Mouse (Mus musculus) left cerebral cortex, postnatal 10 days (tissue): ENCODE measurements at regions not wholly inside any gene's neighbourhood (a gene's known extent, or its start where the extent isn't known, plus 50 kb on each side); places are given as distances from the start of the nearest gene placed in this dataset.
"Not testable (repeated sequence)": the region's sequence is repeated elsewhere in the genome, so short reads cannot be mapped to it uniquely, and the experiment has no call there.

ENCODE experiments used
- DNase-seq, 2 experiments: peaks; one replicate each; pipeline ENCODE4 v3.0.0; 2021 to 2022; ENCODE audit warnings: low spot score in 2 of 2, mixed read lengths in 1 of 2; ENCODE audit errors: extremely low spot score in 1 of 2
- intact Hi-C: fragments of 180-260 bp; cut with DNase I; formaldehyde crosslinking; loops from one replicate; pipeline ENCODE4 v1.15.1; 2025

GRCm38 (mm10) chr15:93004551-93004950, 270.4 kb downstream of the Gxylt1 start:
- intact Hi-C loops: loop anchor here (10.0 kb wide), 2 partner anchors 190 to 560 kb away; no protein-coding TSS in a partner anchor
- DNase-seq: no peak

DNA sequence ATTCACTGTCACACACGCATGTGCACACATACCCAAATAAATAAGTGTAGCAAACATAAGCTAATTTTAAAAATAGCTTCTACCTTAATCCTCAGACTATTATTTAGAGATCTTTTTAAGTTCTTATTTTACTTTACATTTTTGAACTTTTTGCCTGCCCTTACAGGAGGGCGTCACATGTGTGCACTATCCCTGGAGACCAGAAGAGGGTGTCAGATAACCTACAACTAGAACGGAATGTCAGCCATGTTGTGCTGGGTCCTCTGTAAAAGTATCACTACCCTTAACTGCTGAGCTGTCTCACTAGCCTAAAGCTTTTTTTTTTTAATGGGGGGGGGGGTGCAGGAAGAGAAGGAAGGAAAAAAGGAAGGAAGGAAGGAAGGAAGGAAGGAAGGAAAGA, 271.7 kb downstream of the Gxylt1 start:
- intact Hi-C loops: loop anchor here (2.0 to 10.0 kb wide), 3 partner anchors 192 to 558 kb away; no protein-coding TSS in a partner anchor
- DNase-seq: no peak

GRCm38 (mm10) chr15:93002002-93002904, 272.7 kb downstream of the Gxylt1 start:
- intact Hi-C loops: loop anchor here (2.0 to 10.0 kb wide), 3 partner anchors 193 to 557 kb away; no protein-coding TSS in a partner anchor
- peak; percentile 65 to 84 for DNase-seq

- DNase-seq: peak in 1 of 2 experiments; percentile 20
- intact Hi-C loops: loop anchor here (2.0 to 10.0 kb wide), 3 partner anchors 193 to 557 kb away; no protein-coding TSS in a partner anchor
Observed at GRCm38 (mm10) chr15:93001346-93002001, 273.5 kb downstream of the Gxylt1 start.

- intact Hi-C loops: loop anchor here (10.0 kb wide), 2 partner anchors 195 to 555 kb away; no protein-coding TSS in a partner anchor
- no peak for DNase-seq
Observed at GRCm38 (mm10) chr15:93000121-93000520, 274.9 kb downstream of the Gxylt1 start.

- intact Hi-C loops: no loop called here
- DNase-seq: no peak
Observed at GRCm38 (mm10) chr15:92997933-92998332, 277.0 kb downstream of the Gxylt1 start.

DNA sequence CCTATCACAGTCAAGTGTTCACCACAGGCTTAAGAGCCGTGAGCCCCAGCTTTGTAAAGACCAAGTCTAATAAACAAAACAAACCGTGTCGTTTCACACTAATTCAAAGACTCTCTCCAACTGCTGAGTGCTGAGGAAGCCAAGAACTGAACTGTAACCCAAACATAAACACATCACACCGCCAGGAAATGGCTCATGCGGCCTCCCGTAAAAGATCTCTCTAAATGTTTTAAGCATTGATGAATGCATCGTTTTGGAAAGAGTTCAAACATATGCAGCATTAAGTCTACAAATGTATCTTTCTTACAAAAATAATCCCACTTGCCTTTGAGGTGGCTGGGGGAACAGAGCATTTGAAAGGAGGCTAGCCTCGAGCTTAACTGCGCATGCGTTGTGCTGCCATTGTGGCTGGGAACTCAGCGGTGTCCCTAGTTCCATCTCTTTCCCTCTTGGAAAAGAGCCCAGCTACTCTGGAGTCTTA, 280.7 kb downstream of the Gxylt1 start:
- peak; percentile 26 to 74 for DNase-seq

GRCm38 (mm10) chr15:92993538-92994190, 281.3 kb downstream of the Gxylt1 start:
- no peak for DNase-seq
- intact Hi-C loops: no loop called here

More for the DNA sequence above, 280.7 kb downstream of the Gxylt1 start:
- intact Hi-C loops: no loop called here

GRCm38 (mm10) chr15:92975774-92976173, 299.2 kb downstream of the Gxylt1 start:
- intact Hi-C loops: no loop called here
- DNase-seq: peak in 1 of 2 experiments; percentile 17

GRCm38 (mm10) chr15:92974931-92975330, 300.0 kb downstream of the Gxylt1 start:
- DNase-seq: peak in 1 of 2 experiments; percentile 46
- intact Hi-C loops: no loop called here

GRCm38 (mm10) chr15:92973651-92974229, 301.2 kb downstream of the Gxylt1 start:
- peak in 1 of 2 experiments; percentile 39 for DNase-seq
- intact Hi-C loops: no loop called here

- intact Hi-C loops: no loop called here
- no peak for DNase-seq
Observed at GRCm38 (mm10) chr15:92965556-92965955, 309.4 kb downstream of the Gxylt1 start.

GRCm38 (mm10) chr15:92964901-92965300, 310.1 kb downstream of the Gxylt1 start:
- intact Hi-C loops: no loop called here
- DNase-seq: no peak

DNA sequence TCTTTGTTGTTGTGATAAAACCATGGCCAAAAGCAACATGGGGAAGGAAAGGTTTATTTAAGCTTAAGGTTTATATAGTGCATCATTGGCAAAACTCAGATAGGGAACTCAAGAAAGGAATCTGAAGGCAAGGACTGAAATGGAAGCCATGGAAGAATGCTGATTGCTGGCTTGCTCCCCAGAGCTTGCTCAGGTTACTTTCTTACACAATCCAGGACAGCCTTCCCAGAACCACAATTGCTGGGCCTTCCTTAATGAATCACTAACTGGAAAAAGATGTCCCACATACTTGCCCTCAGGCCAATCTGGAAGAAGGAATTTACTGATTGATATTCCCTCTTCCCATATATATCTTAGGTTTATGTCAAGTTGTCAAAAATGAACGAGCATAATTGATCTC, 310.8 kb downstream of the Gxylt1 start:
- DNase-seq: no peak
- intact Hi-C loops: no loop called here

GRCm38 (mm10) chr15:92950912-92951311, 324.1 kb downstream of the Gxylt1 start:
- not testable (repeated sequence) for DNase-seq
- intact Hi-C loops: loop anchor here (10.0 kb wide), 2 partner anchors 264 to 356 kb away; no protein-coding TSS in a partner anchor

- intact Hi-C loops: no loop called here
- no peak for DNase-seq
Observed at GRCm38 (mm10) chr15:92946216-92946615, 328.8 kb downstream of the Gxylt1 start.

DNA sequence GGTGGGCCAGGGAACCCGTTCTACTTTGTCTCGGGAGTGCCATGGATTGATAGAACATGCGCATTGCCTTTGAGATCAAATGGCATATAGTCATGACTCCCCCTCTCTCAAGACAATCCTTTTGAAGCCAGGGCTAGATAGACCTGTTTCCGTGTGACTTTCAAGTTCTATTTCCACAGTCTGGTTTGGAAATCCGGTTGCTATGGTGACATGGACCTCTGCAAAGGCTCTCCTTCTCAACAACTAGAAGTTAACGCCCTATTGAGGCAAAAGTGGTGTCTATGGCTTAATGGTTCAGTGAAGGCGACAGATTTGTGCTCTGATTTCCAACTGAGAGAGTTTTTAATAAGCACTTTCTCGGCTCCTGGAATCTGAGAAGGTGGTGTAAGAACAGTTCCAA, 371.2 kb downstream of the Gxylt1 start:
- peak in 1 of 2 experiments; percentile 15 for DNase-seq
- intact Hi-C loops: no loop called here

GRCm38 (mm10) chr15:92897277-92897676, 377.7 kb downstream of the Gxylt1 start:
- intact Hi-C loops: no loop called here
- no peak for DNase-seq
